Mouse (Mus musculus) gastrocnemius, postnatal 14 days (tissue): ENCODE measurements around the gene C5ar2. TPM values are rescaled to one million over a fixed set of nuclear protein-coding genes. Genes with fewer than 3 reads are reported as not detected.

Source experiments
- DNase-seq: peaks from one replicate; pipeline ENCODE4 v3.0.0; 2021; ENCODE audit warnings: mixed read lengths
- intact Hi-C: fragments of 180-260 bp; cut with DNase I; formaldehyde crosslinking; loops from one replicate; pipeline ENCODE4 v1.15.1; 2025; ENCODE audit warnings: low total_unique reads
- total RNA-seq, 2 experiments: library from RNA; stranded (reverse); gene quantifications; 2 replicates each; pipeline ENCODE4 v1.2.3; 2021

C5ar2 gene
- total RNA-seq, 2 experiments from 2014 or later: 0.20 to 0.27 TPM

DNA sequence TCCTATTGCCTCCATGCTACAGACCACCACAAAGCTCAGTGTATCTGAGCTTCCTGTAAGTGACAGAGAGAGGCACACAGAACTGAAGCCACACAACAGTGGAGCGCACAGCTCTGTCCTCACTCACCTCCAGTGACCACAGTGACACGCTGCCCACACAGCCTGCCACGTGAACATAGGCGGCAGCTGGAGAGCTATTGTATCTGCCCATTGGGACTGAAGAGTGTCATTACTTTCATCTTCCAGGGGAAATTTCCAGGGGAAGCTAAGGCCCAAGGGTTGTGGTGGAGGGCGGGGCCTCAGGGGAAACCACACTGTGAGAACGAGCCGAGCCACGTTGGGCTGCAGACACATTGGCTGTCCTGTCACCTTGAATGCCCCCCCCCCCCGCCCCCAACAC, 39.2 kb downstream of the C5ar2 start:
- DNase-seq: no peak
- intact Hi-C loops: no loop called here

DNA sequence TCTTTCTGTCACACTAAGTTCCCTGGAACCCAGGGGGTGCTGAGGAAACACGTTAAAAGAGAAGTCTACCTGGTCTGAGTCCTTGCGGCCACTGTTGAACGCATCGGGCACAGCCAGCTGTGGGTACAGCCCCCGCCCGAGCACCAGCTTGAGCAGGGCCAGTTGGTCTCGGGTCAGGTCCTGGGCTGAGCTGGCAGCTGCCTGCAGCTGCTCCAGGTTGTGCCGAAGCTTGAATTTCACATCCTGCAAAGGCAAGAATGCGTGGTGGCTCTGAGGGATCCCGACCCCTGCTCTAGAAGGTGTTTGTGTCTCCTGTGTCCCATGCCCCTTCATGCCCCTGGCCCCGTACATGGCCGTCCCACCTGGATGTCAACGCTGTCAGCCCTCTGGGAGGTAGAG, 40.5 kb downstream of the C5ar2 start:
- intact Hi-C loops: no loop called here
- DNase-seq: no peak

- intact Hi-C loops: no loop called here
- DNase-seq: no peak
These were observed 41.0 kb downstream of the C5ar2 start for GRCm38 (mm10) chr7:16202756-16203504.

DNA sequence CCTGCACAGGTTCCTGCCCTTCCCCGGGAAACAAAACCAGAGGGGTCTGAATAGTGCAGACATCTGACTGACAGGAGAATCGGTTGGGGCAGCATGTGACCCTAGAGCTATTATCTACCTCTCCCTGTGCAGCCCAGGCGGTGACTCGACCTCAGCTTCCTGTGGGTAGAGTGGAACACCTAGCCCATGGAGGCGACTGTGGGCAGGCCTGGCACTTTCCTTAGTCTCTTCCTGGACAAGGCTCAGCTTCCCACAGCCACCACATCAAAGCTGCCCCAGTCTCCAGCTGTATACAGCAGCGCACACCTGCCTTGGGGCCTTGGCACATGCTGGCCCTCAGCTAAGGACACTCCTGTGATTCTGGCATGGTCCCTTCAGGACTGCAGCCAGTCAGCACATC, 42.8 kb downstream of the C5ar2 start:
- intact Hi-C loops: no loop called here
- no peak for DNase-seq

DNA sequence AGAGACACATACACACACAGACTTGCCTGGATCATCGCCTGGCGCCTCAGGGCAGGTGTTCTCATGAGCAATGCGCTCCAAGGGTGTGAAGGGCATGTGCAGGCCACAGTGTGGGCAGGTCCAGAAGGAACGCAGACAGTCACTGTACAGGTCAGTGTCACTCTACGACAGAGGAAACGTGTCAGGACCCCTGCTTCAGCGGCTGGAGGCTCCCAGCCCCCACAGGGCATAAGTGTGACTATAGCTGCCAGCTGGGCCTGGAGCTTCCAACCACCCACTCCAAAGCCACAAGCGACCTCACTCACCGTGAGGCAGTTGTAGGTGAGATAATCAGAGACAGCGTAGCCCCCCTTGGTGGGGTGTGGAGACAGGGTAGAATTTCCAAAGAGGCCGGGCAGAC, 45.4 kb downstream of the C5ar2 start:
- no peak for DNase-seq
- intact Hi-C loops: no loop called here

DNA sequence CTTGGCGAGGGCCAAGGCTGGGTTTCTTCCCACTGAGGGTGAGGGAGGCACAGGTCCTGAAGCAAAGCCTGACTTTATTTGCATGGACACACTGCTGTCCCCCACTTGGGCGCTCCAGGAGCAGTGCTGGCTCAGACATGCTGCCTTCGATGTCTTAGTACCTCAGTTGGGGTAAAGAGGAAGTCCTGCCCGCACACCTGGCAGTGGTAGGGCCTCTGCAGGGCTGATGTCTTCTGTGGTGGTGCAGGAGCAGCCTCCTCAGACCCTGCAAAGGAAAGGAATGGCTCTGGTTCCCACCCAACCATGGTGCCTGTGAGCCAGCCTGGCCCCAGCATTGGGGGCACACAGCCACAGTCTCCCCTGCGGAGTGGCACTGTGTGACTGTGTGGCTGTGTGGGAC, 46.8 kb downstream of the C5ar2 start:
- intact Hi-C loops: no loop called here
- DNase-seq: no peak

DNA sequence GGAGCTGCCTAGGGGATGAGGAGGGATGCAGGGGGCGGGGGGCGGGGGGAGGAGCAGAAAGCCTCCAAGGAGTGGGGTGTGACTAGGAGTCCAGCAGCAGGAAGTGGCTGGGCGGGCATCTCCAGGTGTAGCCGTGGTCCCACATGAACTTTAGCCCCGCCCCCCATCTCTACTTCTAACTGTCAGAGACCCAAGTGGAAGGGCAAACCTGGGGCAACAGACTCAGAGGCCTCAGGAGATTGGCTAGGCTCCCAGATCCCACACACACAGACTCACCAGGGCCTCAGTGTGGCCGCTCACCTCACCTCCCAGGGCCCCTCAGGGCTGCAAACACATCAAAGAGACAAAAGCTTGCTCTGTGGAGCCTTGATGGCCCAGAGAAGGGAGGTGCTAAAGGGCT, 47.3 kb downstream of the C5ar2 start:
- intact Hi-C loops: no loop called here
- DNase-seq: no peak

DNA sequence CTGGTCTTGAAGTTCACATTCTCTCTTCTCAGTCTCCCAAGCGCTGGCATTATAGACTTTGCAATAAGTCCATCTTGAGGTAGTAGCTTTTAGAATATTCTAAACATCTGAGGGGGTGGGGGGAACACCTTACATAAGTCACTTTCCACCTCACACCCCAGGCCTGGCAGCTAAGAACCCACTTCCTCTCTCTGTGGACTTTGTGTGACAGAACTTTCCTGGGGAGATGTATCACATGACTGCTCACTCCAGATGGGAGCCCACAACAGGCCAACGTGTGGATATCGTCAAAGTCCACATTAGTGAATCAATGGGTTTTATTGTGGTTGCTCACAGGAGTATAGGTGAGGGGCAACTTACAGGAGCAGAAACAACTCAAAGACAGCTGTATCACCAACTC, 50.3 kb downstream of the C5ar2 start:
- DNase-seq: no peak
- intact Hi-C loops: loop anchor here (2.0 kb wide), 1 partner anchor 69 kb away; no protein-coding TSS in a partner anchor

- DNase-seq: peak; percentile 58
- intact Hi-C loops: loop anchor here (2.0 kb wide), 1 partner anchor 70 kb away; no protein-coding TSS in a partner anchor
These were observed 51.6 kb downstream of the C5ar2 start for GRCm38 (mm10) chr7:16192315-16192714.

- DNase-seq: no peak
- intact Hi-C loops: no loop called here
These were observed 56.5 kb downstream of the C5ar2 start for GRCm38 (mm10) chr7:16187494-16187893.

Other genes starting within 250 kb of the C5ar2 start
- gene Bicra, start 196.2 kb downstream of the C5ar2 start, total RNA-seq: 1 to 10 TPM; 7.9 to 8.8 TPM
- not detected for gene Zfp541, start 182.3 kb downstream of the C5ar2 start, total RNA-seq
- 100 to 1,000 TPM; 102 to 107 TPM for gene Napa, start 145.7 kb downstream of the C5ar2 start, total RNA-seq
- gene Kptn, start 124.3 kb downstream of the C5ar2 start, total RNA-seq: 10 to 100 TPM; 12.2 to 14.4 TPM
- under 1 TPM; 0.24 to 0.25 TPM for gene Slc8a2, start 114.3 kb downstream of the C5ar2 start, total RNA-seq
- gene Meis3, start 69.1 kb downstream of the C5ar2 start, total RNA-seq: 1 to 10 TPM; 2.5 to 3.1 TPM
- gene Dhx34, start 22.1 kb downstream of the C5ar2 start, total RNA-seq: 1 to 10 TPM; 4.2 to 4.6 TPM
- 1 to 10 TPM; 2.6 to 3.1 TPM for gene C5ar1, start 15.4 kb upstream of the C5ar2 start, total RNA-seq
- gene Inafm1, start 29.5 kb upstream of the C5ar2 start, total RNA-seq: 10 to 100 TPM; 11.1 to 12.4 TPM
- gene Ccdc9, start 42.6 kb upstream of the C5ar2 start, total RNA-seq: 10 to 100 TPM; 30.1 to 32.8 TPM
- gene Bbc3, start 64.2 kb upstream of the C5ar2 start, total RNA-seq: 1 to 10 TPM; 3.6 to 5.1 TPM
- 10 to 100 TPM; 30.0 to 37.9 TPM for gene Sae1, start 143.7 kb upstream of the C5ar2 start, total RNA-seq
- 10 to 100 TPM; 27.9 to 28.5 TPM for gene Zc3h4, start 156.8 kb upstream of the C5ar2 start, total RNA-seq
- gene Tmem160, start 208.6 kb upstream of the C5ar2 start, total RNA-seq: 10 to 100 TPM; 23.2 to 28.7 TPM
- not detected for gene Npas1, start 233.6 kb upstream of the C5ar2 start, total RNA-seq